Mouse (Mus musculus) forebrain, embryonic 12.5 days (tissue): ENCODE measurements around the gene 9930021J03Rik. TPM values are rescaled to one million over a fixed set of nuclear protein-coding genes. Genes with fewer than 3 reads are reported as not detected.

ENCODE experiments used
- ATAC-seq: fragments of 200-750 bp; cut with Nextera tagmentation; 2 replicates; pipeline ENCODE4 v1.8.0; 2017; ENCODE audit warnings: moderate TSS enrichment; ENCODE audit not compliant: low FRiP score
- H3K27ac ChIP-seq: fragments of 300-500 bp; sonication (generic); 2 replicates; pipeline ENCODE4 v1.5.1; 2016; ENCODE audit warnings: mild to moderate bottlenecking
- H3K27me3 ChIP-seq: fragments of 300-500 bp; sonication (generic); 2 replicates; pipeline ENCODE4 v1.6.1; 2016; ENCODE audit warnings: mild to moderate bottlenecking
- H3K36me3 ChIP-seq: fragments of 300-500 bp; sonication (generic); replicated peaks from 2 replicates; pipeline ENCODE4 v1.6.1; 2016; ENCODE audit warnings: mild to moderate bottlenecking
- H3K4me1 ChIP-seq: fragments of 300-500 bp; sonication (generic); 2 replicates; pipeline ENCODE4 v1.6.1; 2016
- H3K4me2 ChIP-seq: fragments of 300-500 bp; sonication (generic); 2 replicates; pipeline ENCODE4 v1.6.1; 2016; ENCODE audit warnings: mild to moderate bottlenecking, moderate library complexity
- H3K4me3 ChIP-seq: fragments of 300-500 bp; sonication (generic); replicated peaks from 2 replicates; pipeline ENCODE4 v1.5.1; 2016; ENCODE audit warnings: mild to moderate bottlenecking
- H3K9ac ChIP-seq: fragments of 300-500 bp; sonication (generic); 2 replicates; pipeline ENCODE4 v1.6.1; 2016; ENCODE audit warnings: mild to moderate bottlenecking
- H3K9me3 ChIP-seq: fragments of 300-500 bp; sonication (generic); 2 replicates; pipeline ENCODE4 v1.6.1; 2016
- WGBS: fragments of 180-500 bp; shearing (Covaris S2); methylation state at CpG from one replicate; pipeline ENCODE4 v1.1.7; 2016; 5-methylcytosine and 5-hydroxymethylcytosine counted together
- polyA plus RNA-seq: library from polyadenylated mRNA; unstranded; fragments of >200 nt; fragmentation: Nextera tagmentation; extraction: Ambion mirVana; gene quantifications from 2 replicates; pipeline ENCODE4 v1.2.1, GENCODE M21; 2016

9930021J03Rik gene
- polyA plus RNA-seq, 1 experiment from 2014 or later, result 8.2 TPM

- peaks cover 10% of the 10 kb centered on the region; the same call in 1 of the 2 replicates for H3K36me3 ChIP-seq
- no peak overlapping the region for H3K27ac ChIP-seq
- ATAC-seq, result no peak
- H3K9ac ChIP-seq, result no peak overlapping the region
- H3K4me1 ChIP-seq, result no peaks in the 10 kb centered on the region
- H3K4me2 ChIP-seq, result no peak overlapping the region
- no peaks in the 10 kb centered on the region for H3K9me3 ChIP-seq
- H3K4me3 ChIP-seq, result no peak overlapping the region
- H3K27me3 ChIP-seq, result no peaks in the 10 kb centered on the region
These were observed 17.8 kb downstream of the 9930021J03Rik start for GRCm38 (mm10) chr19:29787997-29788396.

- Histone ChIP-seq H3K27me3 (no peaks in the 10 kb centered on the region), H3K27ac (no peak overlapping the region), H3K4me1 (no peaks in the 10 kb centered on the region), H3K4me2 (no peak overlapping the region), H3K9me3 (no peaks in the 10 kb centered on the region), H3K9ac (no peak overlapping the region), H3K36me3 (peaks cover 10% of the 10 kb centered on the region; the same call in 1 of the 2 replicates), H3K4me3 (no peak overlapping the region)
- no peak for ATAC-seq
- 98% methylated on average over 2 of the region's 2 CpGs for WGBS
These were observed 22.9 kb downstream of the 9930021J03Rik start for GRCm38 (mm10) chr19:29782914-29783313.

- 92% methylated on average over 2 of the region's 2 CpGs for WGBS
- H3K9ac ChIP-seq, result no peak overlapping the region
These were observed 51.9 kb downstream of the 9930021J03Rik start for GRCm38 (mm10) chr19:29753939-29754338.

GRCm38 (mm10) chr19:29750994-29751393, 54.8 kb downstream of the 9930021J03Rik start:
- H3K4me1 ChIP-seq, result no peaks in the 10 kb centered on the region
- WGBS, result 90% methylated on average over 3 of the region's 3 CpGs
- H3K27ac ChIP-seq, result no peak overlapping the region
- no peaks in the 10 kb centered on the region for H3K9me3 ChIP-seq
- no peak overlapping the region for H3K9ac ChIP-seq
- H3K4me3 ChIP-seq, result no peak overlapping the region
- no peak for ATAC-seq
- no peaks in the 10 kb centered on the region for H3K27me3 ChIP-seq
- no peaks in the 10 kb centered on the region for H3K36me3 ChIP-seq
- no peak overlapping the region for H3K4me2 ChIP-seq

More at GRCm38 (mm10) chr19:29753939-29754338, 51.9 kb downstream of the 9930021J03Rik start:
- Histone ChIP-seq H3K4me3 (no peak overlapping the region), H3K4me2 (no peak overlapping the region), H3K4me1 (no peaks in the 10 kb centered on the region), H3K27me3 (no peaks in the 10 kb centered on the region), H3K36me3 (no peaks in the 10 kb centered on the region), H3K9me3 (no peaks in the 10 kb centered on the region), H3K27ac (no peak overlapping the region)
- ATAC-seq, result no peak

- 86% methylated on average over 5 of the region's 5 CpGs for WGBS
- no peaks in the 10 kb centered on the region for H3K36me3 ChIP-seq
- no peak overlapping the region for H3K4me3 ChIP-seq
- no peaks in the 10 kb centered on the region for H3K4me1 ChIP-seq
- no peak overlapping the region for H3K4me2 ChIP-seq
- no peak for ATAC-seq
- no peaks in the 10 kb centered on the region for H3K27me3 ChIP-seq
- H3K9ac ChIP-seq, result no peak overlapping the region
- no peak overlapping the region for H3K27ac ChIP-seq
- no peaks in the 10 kb centered on the region for H3K9me3 ChIP-seq
These were observed 62.3 kb downstream of the 9930021J03Rik start for GRCm38 (mm10) chr19:29743531-29743930.

- Histone ChIP-seq H3K36me3 (no peaks in the 10 kb centered on the region), H3K4me3 (no peak overlapping the region), H3K9me3 (no peaks in the 10 kb centered on the region), H3K4me1 (no peaks in the 10 kb centered on the region), H3K27me3 (no peaks in the 10 kb centered on the region), H3K9ac (no peak overlapping the region), H3K4me2 (no peak overlapping the region), H3K27ac (no peak overlapping the region)
- 88% methylated on average over 1 of the region's 1 CpGs for WGBS
- no peak for ATAC-seq
These were observed 65.1 kb downstream of the 9930021J03Rik start for GRCm38 (mm10) chr19:29740661-29741060.

- Histone ChIP-seq H3K27me3 (no peaks in the 10 kb centered on the region), H3K27ac (no peak overlapping the region), H3K4me2 (no peak overlapping the region), H3K9ac (no peak overlapping the region), H3K9me3 (no peaks in the 10 kb centered on the region), H3K4me3 (no peak overlapping the region), H3K4me1 (no peaks in the 10 kb centered on the region), H3K36me3 (no peaks in the 10 kb centered on the region)
- 87% methylated on average over 2 of the region's 2 CpGs for WGBS
- no peak for ATAC-seq
These were observed 66.2 kb downstream of the 9930021J03Rik start for GRCm38 (mm10) chr19:29739608-29740007.

GRCm38 (mm10) chr19:29735421-29735820, 70.4 kb downstream of the 9930021J03Rik start:
- H3K4me2 ChIP-seq, result no peak overlapping the region
- no peak overlapping the region for H3K27ac ChIP-seq
- H3K9me3 ChIP-seq, result no peaks in the 10 kb centered on the region
- H3K9ac ChIP-seq, result no peak overlapping the region
- no peak for ATAC-seq
- no peaks in the 10 kb centered on the region for H3K27me3 ChIP-seq
- no peak overlapping the region for H3K4me3 ChIP-seq
- no peaks in the 10 kb centered on the region for H3K36me3 ChIP-seq
- H3K4me1 ChIP-seq, result no peaks in the 10 kb centered on the region
- WGBS, result 83% methylated on average over 3 of the region's 3 CpGs

- 96% methylated on average over 3 of the region's 3 CpGs for WGBS
- Histone ChIP-seq H3K27ac (no peak overlapping the region), H3K9ac (no peak overlapping the region), H3K9me3 (no peaks in the 10 kb centered on the region), H3K4me3 (no peak overlapping the region), H3K36me3 (peaks cover 37% of the 10 kb centered on the region), H3K27me3 (no peaks in the 10 kb centered on the region), H3K4me1 (no peaks in the 10 kb centered on the region), H3K4me2 (no peak overlapping the region)
- no peak for ATAC-seq
These were observed 87.3 kb downstream of the 9930021J03Rik start for GRCm38 (mm10) chr19:29718476-29718875.

- no peak for ATAC-seq
- H3K27ac ChIP-seq, result no peak overlapping the region
These were observed 87.9 kb downstream of the 9930021J03Rik start for GRCm38 (mm10) chr19:29717854-29718253.

GRCm38 (mm10) chr19:29713451-29713850, 92.3 kb downstream of the 9930021J03Rik start:
- no peak overlapping the region for H3K9ac ChIP-seq
- H3K9me3 ChIP-seq, result no peaks in the 10 kb centered on the region
- no peaks in the 10 kb centered on the region for H3K4me1 ChIP-seq
- H3K36me3 ChIP-seq, result peaks cover 28% of the 10 kb centered on the region
- H3K4me3 ChIP-seq, result no peak overlapping the region
- H3K4me2 ChIP-seq, result no peak overlapping the region
- H3K27me3 ChIP-seq, result no peaks in the 10 kb centered on the region
- WGBS, result 81% methylated on average over 4 of the region's 4 CpGs
- no peak overlapping the region for H3K27ac ChIP-seq
- no peak for ATAC-seq

More at GRCm38 (mm10) chr19:29717854-29718253, 87.9 kb downstream of the 9930021J03Rik start:
- no peaks in the 10 kb centered on the region for H3K4me1 ChIP-seq
- no peak overlapping the region for H3K9ac ChIP-seq
- WGBS, result 90% methylated on average over 3 of the region's 3 CpGs
- H3K9me3 ChIP-seq, result no peaks in the 10 kb centered on the region
- H3K4me3 ChIP-seq, result no peak overlapping the region
- no peaks in the 10 kb centered on the region for H3K27me3 ChIP-seq
- H3K36me3 ChIP-seq, result peaks cover 37% of the 10 kb centered on the region
- no peak overlapping the region for H3K4me2 ChIP-seq

- H3K27ac ChIP-seq, result no peak overlapping the region
- no peaks in the 10 kb centered on the region for H3K27me3 ChIP-seq
- H3K9ac ChIP-seq, result no peak overlapping the region
- no peaks in the 10 kb centered on the region for H3K36me3 ChIP-seq
- no peak overlapping the region for H3K4me2 ChIP-seq
- no peak for ATAC-seq
- no peaks in the 10 kb centered on the region for H3K4me1 ChIP-seq
- 74% methylated on average over 3 of the region's 3 CpGs for WGBS
- H3K9me3 ChIP-seq, result no peaks in the 10 kb centered on the region
- H3K4me3 ChIP-seq, result no peak overlapping the region
These were observed 96.3 kb downstream of the 9930021J03Rik start for GRCm38 (mm10) chr19:29709461-29709860.

GRCm38 (mm10) chr19:29708461-29708860, 97.3 kb downstream of the 9930021J03Rik start:
- H3K27ac ChIP-seq, result no peak overlapping the region
- 66% methylated on average over 5 of the region's 5 CpGs for WGBS
- no peaks in the 10 kb centered on the region for H3K27me3 ChIP-seq
- no peaks in the 10 kb centered on the region for H3K4me1 ChIP-seq
- H3K4me2 ChIP-seq, result no peak overlapping the region
- no peaks in the 10 kb centered on the region for H3K36me3 ChIP-seq
- no peak overlapping the region for H3K4me3 ChIP-seq
- H3K9ac ChIP-seq, result no peak overlapping the region
- H3K9me3 ChIP-seq, result no peaks in the 10 kb centered on the region
- no peak for ATAC-seq
